Mouse (Mus musculus) small intestine, adult 2 months (tissue): ENCODE results near the gene Gm8267. TPM values are rescaled to one million over a fixed set of nuclear protein-coding genes. Genes with fewer than 3 reads are reported as not detected.
"Not testable (repeated sequence)": the region's sequence is repeated elsewhere in the genome, so short reads cannot be mapped to it uniquely, and the experiment has no call there.

Source experiments
- H3K27ac ChIP-seq: fragments of 200-500 bp; 2 replicates; pipeline ENCODE4 v1.5.1; 2012; ENCODE audit warnings: low read depth, low read length, control low read depth, inconsistent platforms; ENCODE audit not compliant: insufficient read depth
- H3K27me3 ChIP-seq: fragments of 200-500 bp; 2 replicates; pipeline ENCODE4 v1.6.1; 2012; ENCODE audit warnings: mild to moderate bottlenecking, moderate library complexity, low read length, inconsistent platforms; ENCODE audit not compliant: control insufficient read depth, insufficient read depth
- H3K36me3 ChIP-seq: fragments of 200-500 bp; 2 replicates; pipeline ENCODE4 v1.6.1; 2012; ENCODE audit warnings: mild to moderate bottlenecking, low read length, control low read depth, inconsistent platforms; ENCODE audit not compliant: control insufficient read depth, insufficient read depth
- H3K4me1 ChIP-seq: fragments of 200-500 bp; 2 replicates; pipeline ENCODE4 v1.6.1; 2012; ENCODE audit warnings: low read length, inconsistent platforms, mixed read lengths; ENCODE audit not compliant: control insufficient read depth, insufficient read depth, insufficient read length
- H3K4me3 ChIP-seq: fragments of 200-500 bp; 2 replicates; pipeline ENCODE4 v1.5.1; 2012; ENCODE audit warnings: low read depth, mild to moderate bottlenecking, control low read depth, inconsistent platforms, low read length, moderate library complexity
- CTCF ChIP-seq: fragments of 200-500 bp; IDR thresholded peaks from 2 replicates; pipeline ENCODE4 v1.5.1; 2012; ENCODE audit warnings: low read depth, mild to moderate bottlenecking, control low read depth, inconsistent platforms, low read length, moderate library complexity, mixed read lengths; ENCODE audit not compliant: insufficient replicate concordance, insufficient read length; ENCODE audit errors: extremely low read depth
- POLR2A ChIP-seq: fragments of 200-500 bp; IDR thresholded peaks from 2 replicates; pipeline ENCODE4 v1.6.1; 2012; ENCODE audit warnings: low read depth, mild to moderate bottlenecking, control low read depth, inconsistent platforms, low read length, moderate library complexity
- WGBS: fragments of 180-500 bp; shearing (Covaris S2); methylation state at CpG from one replicate; pipeline ENCODE4 v1.1.7; 2018; 5-methylcytosine and 5-hydroxymethylcytosine counted together
- polyA plus RNA-seq: library from polyadenylated mRNA; depleted of rRNA; stranded (reverse); fragments of >200 nt; gene quantifications from 2 replicates; pipeline ENCODE4 v1.2.3, GENCODE M21; 2012; rRNA removed

Gene Gm8267
- not detected in 2 replicates for polyA plus RNA-seq

DNA sequence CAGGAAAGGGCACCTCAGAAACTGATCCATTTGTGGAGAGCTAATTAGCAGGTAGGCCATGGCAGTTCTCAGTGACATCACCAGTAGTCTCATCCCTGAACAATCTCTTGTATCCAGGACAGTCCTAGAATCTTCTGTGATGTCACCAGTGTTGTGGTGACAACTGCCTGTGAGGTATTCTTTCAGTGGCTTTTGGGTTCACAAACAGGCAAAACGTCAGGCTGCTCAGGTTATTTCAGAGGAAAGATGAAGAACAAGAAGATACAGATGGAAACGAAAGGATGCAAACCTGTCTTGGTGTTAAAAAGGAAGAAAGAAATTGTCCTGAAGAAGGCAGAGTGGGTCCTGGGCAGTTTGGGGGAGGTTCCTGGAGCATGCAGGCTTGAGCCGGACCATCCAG is at the start of gene Gm8267:
TSS of gene Gm8267 (minus strand) at position 101 of the 400 bp plus-strand sequence.
- Histone ChIP-seq H3K4me3 (no peak within 1 kb of the TSS), H3K27ac (no peak within 1 kb of the TSS), H3K36me3 (no peaks in the 10 kb centered on the region), H3K4me1 (no peaks in the 10 kb centered on the region), H3K27me3 (no peaks in the 10 kb centered on the region)
- no peak for TF ChIP-seq POLR2A
- TF ChIP-seq CTCF = no peak
- 80% methylated on average over 3 of the region's 3 CpGs for WGBS

DNA sequence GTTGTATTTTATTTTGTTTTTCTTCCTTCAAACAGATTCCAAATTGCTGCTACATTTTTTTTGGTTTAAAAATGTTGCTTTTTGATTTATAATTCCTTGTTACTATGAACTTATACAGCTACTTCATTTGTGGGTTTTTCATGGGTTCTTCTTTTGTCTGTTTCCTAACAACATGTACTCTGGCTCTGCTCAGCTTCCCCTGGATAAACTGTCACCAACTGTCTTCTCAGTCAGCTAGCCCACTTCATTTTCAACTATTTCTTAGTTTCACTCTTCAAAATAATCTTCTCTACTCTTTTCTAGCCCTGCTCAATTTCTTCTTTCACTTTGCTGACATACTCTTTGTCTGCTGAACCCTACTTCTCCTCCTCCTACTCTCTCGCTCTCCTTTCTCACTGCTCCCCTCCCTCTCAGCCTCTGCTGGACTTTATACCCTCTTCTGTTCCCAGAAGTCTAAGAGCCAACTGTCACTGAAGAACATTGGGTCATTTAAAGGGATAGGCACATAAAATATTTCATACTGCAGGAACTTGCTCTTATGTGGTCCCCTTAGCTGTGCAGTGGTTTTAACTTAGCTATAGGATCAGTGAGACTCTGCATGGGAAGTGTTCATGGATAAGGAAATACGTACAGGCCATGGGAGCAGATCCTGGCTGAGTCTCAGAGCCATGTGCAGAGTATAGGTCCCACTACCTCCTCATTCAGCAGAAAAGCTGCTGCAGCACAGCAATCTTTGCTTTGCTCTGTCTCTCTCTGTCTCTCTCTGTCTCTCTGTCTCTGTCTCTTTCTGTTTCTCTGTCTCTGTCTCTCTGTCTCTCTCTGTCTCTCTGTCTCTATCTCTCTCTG is 39.6 kb upstream of the Gm8267 start:
- H3K4me1 ChIP-seq, H3K4me3 ChIP-seq, H3K27ac ChIP-seq, H3K36me3 ChIP-seq, H3K27me3 ChIP-seq: not testable (repeated sequence)
- WGBS = 30% methylated on average over 2 of the region's 2 CpGs

DNA sequence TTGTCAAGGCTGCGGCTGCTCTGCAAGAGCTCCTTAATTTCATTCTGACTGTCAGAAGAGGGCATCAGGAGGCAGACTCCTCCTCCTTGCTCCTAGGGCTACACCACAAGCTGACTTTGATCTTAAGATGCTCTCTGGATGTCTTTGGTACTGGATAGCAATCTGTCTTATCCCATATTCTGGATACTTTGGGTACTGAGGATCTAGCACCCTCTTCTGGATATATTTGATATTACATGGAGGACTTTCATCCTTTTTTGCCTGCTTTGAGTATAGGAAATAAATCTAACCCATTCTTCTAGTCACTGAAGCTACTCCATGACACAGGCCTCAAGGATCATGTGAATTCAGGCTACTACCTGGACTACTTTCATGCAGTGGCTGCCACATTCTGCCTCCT is 7.4 kb downstream of the Gm8267 start:
- H3K27me3 ChIP-seq, H3K4me3 ChIP-seq, H3K27ac ChIP-seq, H3K36me3 ChIP-seq, H3K4me1 ChIP-seq: not testable (repeated sequence)
- WGBS = 69% methylated on average over 1 of the region's 1 CpGs

DNA sequence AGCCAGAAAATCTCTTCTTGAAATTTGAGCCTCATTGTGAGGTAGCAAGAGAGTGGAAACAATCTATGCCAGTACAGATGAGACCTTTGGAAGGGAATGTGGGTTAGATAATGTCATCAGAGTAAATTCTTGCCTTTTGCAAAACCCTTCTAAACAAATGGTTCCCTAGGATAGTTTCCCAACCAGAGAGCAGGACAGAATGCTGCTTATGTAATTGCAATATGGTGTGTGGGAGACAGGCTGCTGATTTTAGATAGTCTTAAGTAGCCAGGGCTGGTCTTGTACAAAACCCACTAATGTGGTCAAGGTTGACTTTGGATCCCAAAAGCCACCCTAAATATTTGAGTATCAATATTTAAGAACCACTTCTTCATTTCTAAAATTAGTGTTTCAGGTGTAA is 19.4 kb downstream of the Gm8267 start:
- not testable (repeated sequence) for H3K4me1 ChIP-seq, H3K27me3 ChIP-seq, H3K4me3 ChIP-seq, H3K27ac ChIP-seq, H3K36me3 ChIP-seq

DNA sequence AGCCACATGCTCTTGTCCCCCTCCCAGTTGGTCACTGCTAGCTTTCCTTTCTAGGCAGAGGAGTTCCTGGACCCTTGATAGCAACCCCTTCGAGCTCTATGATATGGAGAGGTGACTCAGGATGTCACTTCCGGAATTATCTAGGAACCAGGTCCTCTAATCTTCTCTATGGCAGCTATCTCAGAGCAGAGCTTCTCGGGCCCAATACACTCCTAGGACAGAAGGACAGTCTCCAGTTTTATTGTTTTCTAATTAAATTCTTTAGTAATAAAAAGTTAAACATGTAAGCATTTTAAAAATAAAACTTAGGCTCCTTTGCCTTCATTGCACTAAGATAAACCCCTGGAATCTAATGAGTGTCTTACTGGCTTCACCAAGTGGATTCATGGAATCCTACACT is 43.8 kb downstream of the Gm8267 start, which contains the start of gene Gm8257:
TSS of gene Gm8257 (minus strand) at position 101 of the 400 bp plus-strand sequence.
- not testable (repeated sequence) for H3K4me3 ChIP-seq, H3K27me3 ChIP-seq, H3K27ac ChIP-seq, H3K36me3 ChIP-seq, H3K4me1 ChIP-seq
- WGBS = 65% methylated on average over 3 of the region's 3 CpGs

Other genes starting within 250 kb of the Gm8267 start
- gene Gm17093, start 232.1 kb downstream of the Gm8267 start, polyA plus RNA-seq = not detected in 2 replicates
- gene Gm8247, start 167.2 kb downstream of the Gm8267 start, polyA plus RNA-seq = not detected in 2 replicates
- gene Gm5624, start 122.4 kb downstream of the Gm8267 start, polyA plus RNA-seq = not detected in 2 replicates
- not detected in 2 replicates for gene Gm8257, start 43.9 kb downstream of the Gm8267 start, polyA plus RNA-seq
- gene Ptgdr, start 109.0 kb upstream of the Gm8267 start, polyA plus RNA-seq = 0.11 and 1.0 TPM in 2 replicates
- 1.7 and 2.8 TPM in 2 replicates for gene Ptger2, start 237.9 kb upstream of the Gm8267 start, polyA plus RNA-seq